Mouse (Mus musculus) telencephalon, adult 2 months (tissue): Measurements from ENCODE around the gene Micu1.
A peak's percentile ranks its signal among the peaks of the same experiment; 100 is the strongest.

Source experiments
- DNase-seq: peaks from one replicate; pipeline ENCODE4 v3.0.0-alpha.2; 2011; ENCODE audit warnings: low read depth, low spot score

Micu1 gene

DNA sequence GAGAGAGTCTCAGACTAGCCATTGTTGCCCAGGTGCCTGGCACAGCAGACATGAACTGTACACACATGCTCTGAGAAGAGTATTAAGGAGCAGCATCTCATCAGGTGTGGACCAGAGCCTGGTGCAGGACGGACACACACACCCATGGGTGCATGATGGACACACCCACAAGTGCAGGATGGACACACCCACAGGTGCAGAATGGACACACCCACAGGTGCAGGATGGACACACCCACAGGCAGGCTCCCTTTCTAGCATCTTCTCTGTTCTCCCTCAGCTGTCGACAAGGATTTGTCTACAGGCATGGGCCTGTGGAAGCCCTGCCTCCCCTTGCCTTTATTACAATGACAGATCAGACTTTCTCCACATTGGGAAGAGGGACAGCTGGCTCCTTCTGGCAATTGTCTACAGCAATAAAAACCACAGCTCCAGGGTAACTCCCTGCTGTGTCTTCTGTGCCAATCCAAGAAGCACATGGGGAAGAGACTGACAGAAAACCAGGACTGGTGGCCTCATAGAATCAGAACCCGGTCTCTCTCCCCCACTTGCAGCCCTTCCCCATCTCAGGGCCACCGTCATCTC is 107.8 kb downstream of the Micu1 start:
- DNase-seq: no peak

DNA sequence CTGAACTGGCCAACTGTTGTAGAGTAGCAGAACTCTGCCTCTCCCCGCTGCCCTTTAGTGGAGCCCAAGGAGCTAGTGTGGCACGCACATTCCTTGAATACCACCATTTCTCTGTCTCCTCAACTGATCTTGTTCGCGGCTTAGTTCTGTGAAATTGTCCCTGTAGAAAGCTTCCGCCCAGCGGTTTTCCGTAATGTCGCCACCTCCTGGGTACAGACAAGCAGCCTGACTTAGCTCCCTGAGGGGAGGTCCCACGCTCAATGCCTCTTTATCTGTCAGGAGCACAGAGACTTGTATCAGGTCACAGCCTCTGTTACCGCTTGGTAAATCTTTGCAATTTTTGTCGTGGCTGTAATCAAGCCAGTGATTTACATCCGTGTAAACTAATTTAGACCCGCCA is 110.7 kb downstream of the Micu1 start:
- no peak for DNase-seq

DNA sequence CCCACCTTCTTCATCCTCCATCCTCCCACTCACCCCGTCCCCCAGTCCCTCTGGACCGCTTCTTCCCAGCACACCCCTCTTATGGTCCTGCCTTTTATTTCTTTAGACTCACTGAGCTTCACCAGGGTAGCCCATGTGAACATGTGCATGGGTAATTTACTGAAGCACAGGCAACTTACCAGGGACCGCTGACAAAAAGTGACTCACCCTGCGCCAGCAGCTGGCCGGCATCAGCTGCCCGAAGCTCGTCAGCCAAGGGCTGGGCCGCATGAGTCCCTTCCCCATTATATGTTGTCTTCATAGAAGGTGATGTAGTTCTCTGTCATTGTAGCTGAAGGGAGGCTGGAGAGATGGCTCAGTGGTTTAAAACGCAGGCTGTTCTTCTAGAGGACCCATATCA is 111.5 kb downstream of the Micu1 start:
- DNase-seq: no peak

DNA sequence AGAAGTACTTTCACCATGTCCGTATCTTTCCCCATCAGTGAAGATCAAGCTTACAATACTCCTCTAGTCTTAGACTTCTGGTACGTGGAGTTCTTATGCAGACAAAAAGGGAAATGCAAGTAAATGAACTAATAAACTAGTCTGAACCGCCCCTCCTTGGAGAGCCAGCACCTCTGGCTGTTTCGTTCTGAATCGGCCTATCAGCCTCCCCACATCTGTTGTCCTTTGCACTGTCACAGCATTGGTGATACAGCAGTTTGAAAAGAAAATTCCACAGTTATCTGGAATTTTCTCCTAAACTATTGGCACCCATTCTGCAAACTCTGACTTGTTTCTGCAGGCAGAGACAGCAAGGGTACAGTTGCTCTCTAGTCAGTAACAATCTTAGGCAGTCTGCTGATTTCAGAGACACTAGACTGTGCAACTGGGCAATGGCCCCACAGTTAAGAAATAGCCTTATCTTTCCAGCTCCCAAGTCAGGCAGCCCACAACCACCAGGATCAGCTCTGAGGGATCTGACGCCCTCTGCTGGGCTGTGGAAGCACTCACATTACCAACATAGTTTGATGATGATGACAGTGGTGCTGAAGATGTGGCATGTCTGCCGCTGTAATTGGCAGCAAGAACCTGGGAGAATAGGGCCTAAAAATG is 112.4 kb downstream of the Micu1 start:
- no peak for DNase-seq

DNA sequence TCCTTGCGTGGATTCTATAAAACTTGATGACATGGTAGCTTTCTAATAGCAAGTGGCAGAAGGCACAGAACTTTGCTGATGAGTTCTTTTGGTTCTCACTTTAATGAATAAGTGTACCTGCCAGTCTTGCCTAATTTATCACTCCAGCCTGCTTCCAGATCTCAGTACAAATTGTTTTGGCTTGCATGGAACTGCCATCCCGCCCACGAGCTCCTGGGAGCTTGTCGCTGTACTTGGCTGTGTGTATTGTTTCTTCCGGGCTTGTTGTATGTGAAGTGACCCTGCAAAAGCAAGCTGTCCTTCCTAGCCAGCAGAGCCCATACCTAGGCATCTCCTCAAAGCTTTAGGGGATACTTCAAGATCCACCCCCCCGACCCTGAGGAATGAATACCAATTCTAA is 114.3 kb downstream of the Micu1 start:
- no peak for DNase-seq

DNA sequence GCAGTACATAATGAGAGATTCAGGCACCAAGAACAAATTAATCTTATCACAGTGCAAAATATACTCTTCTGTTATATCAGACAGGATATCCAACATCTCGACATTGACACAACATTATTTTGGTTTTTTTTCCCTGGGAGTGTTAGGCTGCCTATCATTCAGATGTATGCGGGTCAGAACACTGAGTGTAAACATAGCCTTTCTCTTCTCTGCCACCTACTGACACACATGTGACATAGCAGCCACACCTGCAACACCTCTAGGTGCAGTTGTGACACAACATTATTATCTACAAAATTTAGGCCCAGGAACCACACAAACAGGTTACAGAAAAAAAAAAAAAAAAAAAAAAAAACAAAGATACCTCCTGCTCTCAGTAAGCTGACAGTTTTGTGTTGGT is 115.3 kb downstream of the Micu1 start:
- DNase-seq: no peak

DNA sequence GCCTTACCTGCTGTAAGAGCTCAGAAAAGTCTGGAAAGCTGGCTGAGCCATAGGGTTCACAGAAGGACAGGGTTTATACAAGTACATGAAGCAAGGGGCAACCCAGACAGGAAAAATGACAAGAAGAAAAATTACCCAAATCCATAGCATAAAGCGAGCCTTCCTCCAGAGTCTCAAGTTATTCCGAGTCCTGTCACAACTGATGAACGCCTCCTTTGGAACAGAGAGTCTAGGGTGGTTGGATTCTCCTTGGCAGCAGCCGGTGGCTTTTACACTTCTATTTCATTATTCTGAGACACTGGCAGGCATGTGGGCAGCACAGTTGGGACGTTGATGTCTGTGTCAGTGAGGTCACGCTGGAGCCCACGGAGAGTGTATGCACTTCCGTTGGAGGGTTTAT is 115.7 kb downstream of the Micu1 start:
- no peak for DNase-seq

DNA sequence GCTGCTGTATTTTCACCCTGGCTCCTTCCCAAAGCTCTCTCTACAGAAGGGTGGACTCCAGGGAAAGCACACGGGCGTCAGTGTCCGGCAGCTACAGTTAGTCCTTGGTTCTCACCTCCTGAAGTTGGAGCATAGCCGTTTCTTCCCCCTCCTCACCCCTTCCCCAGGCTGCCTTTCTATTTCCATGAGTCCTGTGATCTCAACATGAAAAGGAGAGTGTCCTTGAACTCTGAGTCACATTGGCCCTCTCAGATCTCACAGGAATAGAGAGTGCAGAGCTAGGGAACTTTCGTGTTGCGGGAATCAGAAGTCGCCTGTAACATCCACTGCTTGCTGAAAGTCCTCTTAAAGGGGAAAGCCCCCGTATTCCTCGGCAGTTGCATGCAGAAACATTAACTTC is 116.9 kb downstream of the Micu1 start:
- no peak for DNase-seq

DNA sequence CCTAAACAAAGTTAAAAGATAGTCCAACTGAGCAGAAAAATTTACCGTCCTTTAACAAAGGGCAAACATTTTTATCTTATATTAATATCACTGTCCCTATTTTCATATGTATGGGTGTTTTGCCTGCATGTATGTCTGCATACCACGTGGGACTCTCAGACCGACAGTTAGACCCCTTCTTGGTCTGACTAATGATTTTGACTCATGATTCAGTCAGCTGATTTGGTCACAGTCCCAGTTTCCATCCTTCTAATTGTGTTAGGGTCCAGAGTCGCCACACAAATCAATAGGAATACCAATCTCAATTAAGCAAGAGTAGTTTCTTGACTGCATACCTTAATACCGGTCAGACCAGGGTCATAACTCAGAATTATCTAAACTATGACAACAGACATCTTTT is 118.6 kb downstream of the Micu1 start:
- no peak for DNase-seq

DNA sequence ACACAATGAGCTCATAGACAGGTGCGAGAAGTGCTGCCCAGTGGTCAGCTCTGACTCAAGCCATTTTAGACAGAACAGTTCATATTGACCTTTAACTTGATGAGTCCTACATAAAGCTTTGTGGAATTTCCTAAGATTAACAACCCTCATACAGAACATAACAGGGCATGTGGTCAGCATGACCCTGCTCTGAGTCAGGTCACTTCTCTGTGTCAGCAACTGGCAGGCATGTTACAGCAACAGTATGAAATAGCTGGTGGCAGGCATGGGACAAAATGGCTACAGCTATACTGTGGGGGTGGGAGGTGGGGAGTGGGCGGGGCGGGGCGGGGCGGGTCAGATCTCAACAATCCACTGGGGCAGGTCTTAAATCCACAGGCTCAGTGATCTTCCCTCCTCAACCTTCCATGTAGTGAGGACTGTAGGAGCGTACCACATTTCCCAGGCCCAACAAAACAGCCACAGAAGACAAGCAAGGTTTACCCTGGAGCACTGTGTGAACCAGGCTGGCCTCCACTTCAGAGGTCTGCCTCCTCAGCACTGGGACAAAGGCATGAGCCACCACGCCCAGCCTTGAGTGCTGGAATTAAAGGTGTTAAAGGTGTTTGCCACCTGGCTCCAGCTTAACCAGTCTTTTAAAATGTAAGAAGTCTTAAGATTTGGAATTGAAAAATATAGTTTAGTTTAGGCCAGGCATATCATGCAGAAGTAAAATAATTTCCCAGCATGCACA is 119.2 kb downstream of the Micu1 start:
- no peak for DNase-seq

DNA sequence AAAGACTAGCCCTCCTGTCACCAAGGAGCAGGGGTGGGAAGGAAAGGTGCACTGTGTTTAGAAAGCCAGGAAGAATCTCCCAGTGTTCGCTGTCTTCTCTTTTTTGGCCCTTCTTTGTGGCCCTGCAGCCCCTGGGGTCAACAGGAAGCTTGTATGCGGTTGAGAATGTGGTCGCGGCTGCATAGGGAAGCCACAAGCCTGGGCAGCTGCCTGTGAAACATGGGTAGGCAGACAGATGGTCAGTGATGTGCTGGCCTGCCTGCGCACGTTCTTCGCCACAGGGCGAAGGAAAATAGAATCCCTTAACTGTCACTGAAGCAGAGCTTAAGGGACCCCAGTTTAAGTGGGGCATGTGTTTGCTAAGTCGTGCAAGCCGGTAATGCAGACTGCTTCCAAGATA is 120.6 kb downstream of the Micu1 start:
- no peak for DNase-seq

DNA sequence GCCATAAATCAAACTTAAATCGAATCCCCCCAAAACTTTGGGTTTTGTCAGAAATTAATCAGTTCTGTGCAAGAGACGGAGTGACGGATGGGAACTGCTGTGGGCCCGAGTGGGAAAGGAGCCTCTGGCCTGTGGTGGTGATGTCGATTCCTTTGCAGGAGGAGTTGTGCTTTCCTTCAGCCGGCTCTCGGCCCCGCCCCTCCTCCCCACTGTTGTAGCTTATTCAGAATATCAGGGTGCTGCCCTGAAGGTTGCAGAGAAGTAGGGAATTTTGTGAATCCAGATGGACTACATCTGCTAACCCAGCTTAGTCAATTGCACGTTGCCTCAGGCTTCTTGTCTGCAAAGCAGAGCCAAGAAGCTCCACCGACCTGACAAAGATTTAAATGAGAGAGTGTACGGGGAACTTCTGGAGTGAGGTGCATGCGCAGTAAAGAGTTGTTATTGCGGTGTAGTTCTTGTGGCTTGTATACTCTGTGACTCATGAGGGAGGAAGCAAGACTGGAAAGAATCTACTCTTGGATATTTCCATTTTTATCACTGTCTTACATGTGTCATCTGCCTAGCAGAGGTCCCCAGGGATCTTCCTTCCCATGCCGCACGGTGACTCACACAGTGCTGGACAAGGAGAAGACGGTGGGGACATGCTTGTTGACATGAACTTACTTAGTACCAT is 123.0 kb downstream of the Micu1 start:
- DNase-seq: no peak

DNA sequence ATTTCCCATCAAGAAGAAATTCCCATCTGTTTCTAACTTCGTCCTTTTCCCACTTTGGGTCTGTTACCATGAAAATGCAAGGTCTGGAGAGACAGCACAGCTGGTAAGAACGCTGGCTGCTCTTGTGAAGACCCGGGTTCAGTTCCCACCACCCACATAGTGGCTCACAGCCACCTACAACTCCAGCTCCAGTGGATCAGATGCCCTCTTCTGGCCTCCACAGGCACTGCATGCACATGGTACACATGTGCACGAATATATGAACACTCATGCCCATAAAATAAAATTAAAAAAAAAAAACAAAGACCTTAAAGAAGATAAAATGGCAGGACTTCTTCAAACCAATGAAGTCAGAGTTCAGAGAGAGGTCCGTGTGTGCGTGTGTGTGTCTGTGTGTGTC is 127.6 kb downstream of the Micu1 start:
- DNase-seq: no peak

DNA sequence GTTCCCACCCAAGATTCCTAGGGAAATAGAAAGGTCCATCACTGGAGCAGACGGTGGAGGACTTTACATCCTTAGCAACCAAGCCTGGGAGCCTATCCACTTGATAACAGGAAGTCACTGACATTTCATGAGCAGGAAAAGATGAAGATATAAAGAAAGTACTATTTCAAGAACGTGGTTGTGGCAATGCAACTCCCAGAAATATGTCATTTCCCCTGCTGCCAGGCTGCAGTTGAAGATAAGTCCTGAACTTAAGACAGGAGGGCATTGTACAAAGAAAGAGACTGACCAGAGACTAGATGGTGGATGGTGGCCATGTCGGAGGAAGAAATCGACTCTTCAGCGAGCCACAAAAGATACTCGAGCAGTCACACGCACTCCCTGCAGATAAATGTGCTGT is 129.7 kb downstream of the Micu1 start:
- DNase-seq: no peak

DNA sequence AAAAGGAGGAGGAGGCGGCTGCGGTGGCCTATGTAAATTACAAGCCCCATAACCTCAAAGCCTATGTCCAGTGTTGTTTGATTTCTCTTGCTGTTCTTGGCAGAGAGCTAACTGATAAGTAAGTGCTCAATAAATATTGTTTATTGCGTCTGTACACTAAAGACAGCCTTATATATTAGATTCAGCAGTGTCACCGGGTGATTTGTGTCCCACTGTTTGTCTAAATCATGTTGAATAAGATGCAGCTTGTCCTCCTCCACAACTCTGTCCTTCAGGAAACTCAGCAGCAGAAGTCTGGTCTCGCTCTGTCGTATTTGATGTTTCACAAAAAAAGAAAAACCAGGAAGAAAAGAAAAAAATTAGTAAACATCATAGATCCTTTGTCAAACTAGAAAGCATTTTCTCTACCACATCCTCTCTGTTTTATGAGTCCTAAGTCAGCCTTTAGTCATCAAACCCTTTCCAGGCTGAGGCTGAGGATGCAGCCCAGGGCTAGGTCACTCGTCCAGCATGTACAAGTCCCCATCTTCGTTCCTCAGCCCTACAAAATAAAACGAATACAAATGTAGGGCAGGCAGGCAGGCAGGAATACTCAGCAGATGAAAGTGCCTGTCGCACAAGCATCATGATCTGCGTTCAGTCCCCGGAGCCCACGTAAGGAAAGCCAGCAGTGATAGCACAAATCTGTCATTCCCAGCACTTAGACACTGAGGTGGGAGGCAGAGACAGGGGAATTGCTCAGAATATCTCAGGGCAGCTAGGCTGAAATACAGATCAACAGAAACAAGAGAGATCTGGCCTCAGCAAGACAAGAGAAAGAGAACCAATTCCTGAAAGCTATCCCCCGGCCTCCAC is 133.3 kb downstream of the Micu1 start:
- DNase-seq: no peak

DNA sequence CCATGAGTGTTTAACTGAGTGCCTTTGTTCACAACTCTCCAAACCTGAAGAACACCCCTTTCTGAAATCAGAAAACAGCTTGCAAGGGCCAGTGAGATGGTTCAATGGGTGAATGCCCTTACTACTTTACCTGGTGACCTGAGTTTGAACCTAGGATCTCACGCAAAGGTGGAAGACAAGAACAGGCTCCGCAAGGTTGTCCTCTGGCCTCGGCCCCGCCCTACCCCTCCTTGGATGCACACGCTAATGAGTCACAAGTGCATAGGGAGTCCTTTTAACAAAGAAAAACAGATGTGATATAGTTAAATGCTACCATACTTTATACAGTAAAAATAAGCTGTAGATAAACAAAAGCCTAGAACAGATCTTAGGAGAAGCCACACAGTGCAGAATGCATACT is 135.2 kb downstream of the Micu1 start:
- no peak for DNase-seq

DNA sequence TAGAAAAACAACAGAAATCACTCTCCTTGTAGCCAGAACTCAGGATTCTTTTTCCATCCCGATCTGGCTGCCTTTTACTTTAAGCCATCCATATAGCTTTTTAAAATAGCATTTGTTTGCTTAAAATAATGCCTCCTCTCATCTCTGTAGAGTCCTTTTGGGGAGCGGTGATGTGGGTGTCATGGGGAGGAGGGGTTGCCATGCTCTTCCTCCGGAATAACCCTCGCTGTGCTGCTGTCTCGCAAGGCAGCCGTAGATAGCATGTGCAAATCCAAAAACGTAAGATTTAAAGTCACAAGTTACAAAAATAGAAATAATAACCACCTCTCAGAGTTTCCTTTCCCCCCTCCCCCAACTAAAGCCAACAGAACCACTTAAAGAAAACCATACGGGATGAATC is 139.2 kb downstream of the Micu1 start:
- DNase-seq: peak; percentile 79

DNA sequence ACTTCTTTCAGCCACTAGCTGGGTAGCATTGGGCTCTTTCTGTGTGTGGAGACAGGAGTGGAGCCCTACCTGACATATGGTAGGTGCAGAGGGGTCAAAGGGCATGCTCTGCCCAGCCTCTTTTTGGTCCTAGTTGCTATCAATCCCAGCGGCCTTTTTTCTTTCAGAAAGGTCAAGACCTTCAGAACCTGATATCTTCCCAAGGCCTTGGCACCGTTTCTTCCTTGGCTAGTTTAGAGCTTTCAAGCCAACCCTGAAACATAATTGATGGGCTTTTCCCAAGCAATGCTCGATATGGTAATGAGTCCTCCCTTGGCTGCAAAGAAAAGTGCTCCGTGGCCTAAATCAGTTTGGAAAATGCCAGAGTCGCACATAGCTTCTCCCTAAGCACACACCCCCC is 140.8 kb downstream of the Micu1 start:
- no peak for DNase-seq

DNA sequence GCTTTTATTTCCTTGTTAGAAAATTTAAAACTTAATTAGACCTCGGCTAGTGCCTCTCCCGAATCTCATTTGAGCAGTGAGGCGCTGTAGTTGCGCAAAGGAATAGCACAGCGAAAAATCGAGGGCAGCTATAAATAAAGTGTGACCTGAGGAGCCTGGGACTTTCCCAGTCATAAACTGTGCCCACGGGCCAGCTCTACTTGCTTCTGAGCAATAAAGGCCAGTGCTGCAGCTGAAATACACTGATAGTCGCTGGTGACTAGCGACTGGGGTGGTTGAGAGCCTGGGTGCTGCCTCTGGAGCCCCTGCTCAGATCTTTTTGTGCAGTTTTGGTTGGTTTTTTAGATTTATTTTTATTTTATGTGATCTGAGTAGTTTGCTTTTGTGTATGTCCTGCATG is 142.4 kb downstream of the Micu1 start:
- no peak for DNase-seq

DNA sequence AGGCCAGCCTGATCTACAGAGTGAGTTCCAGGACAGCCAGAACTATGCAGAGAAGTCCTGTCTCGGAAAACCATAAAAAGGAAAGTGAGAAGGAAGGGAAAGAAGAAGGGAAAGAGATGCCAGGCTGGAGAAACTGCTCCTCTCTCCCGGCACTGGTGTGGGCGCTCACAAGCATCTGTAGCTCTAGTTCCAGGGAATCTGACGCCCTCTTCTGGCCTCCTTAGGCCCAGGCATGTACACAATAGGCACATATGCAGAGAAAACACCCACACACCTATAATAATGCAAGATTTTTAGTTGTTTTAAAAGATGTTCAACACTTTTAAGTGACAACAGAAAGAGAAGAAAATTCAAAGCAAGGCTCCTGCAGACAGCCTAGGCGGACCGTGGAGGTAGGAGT is 144.1 kb downstream of the Micu1 start:
- DNase-seq: no peak

DNA sequence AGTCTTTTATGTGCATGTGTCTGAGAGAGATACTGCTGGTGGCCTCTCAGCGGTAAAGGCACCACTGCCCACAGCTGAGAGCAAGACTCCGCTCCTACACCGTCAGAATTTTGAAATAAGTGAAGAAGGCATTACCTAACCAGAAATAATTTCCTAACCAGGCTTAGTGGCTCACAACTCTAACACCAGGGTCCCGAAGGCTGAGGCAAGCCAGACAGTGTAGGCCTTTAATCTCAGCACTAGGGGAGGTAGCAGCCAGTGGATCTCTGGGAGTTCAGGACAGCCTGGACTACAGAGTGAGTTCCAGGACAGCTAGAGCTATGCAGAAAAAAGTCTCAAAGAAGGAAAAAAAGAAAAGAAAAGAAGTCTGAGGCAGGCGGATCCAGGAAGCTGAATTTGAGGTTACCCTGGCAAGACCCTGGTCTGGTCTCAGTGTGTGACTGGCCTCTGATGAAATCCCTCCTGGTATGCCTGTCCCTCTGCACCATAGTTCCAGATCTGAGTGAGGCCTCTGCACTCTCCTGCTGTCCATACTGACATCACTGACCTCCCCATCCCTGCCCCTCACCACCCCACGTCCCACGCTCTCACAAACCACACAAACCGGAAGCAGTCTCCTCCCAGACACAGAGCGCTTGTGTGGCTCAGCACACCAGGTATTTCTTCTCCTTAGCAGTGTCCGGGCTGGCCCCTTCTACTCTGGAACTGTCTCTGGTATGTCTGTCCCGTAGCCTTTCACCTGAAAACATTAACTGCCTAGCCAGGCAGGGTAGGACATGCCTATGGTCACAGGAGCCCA is 146.0 kb downstream of the Micu1 start:
- no peak for DNase-seq
